Mouse (Mus musculus): Measurements from ENCODE around the gene Nectin2. TPM values are rescaled to one million over a fixed set of nuclear protein-coding genes. Genes with fewer than 3 reads are reported as not detected.

The Nectin2 gene
- total RNA-seq, 1 experiment from 2014 or later: not detected

DNA sequence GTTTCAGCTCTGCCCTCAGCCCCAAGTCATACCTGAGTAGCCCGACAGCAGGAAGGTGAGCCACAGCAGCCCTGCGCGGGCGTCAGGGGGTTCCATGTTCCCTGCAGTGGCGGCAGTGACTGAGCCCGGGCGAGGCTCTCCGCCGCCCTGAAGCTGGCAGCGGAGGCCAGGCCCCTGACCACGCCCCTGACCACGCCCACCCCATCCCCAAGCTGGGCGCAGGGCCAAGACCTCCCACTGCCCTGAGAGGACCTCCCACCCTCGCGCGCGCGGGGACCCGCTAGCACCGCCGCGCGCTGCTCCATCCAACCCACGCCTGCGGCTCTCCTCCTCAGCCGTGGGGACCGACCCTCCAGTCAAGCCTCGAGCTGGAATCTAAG, 20.1 kb upstream of the Nectin2 start:
- ATAC-seq (replicated peaks; ENCODE audit: insufficient number of reproducible peaks, low FRiP score, low TSS enrichment, poor library complexity, severe bottlenecking): 0 out of 2 replicates have a peak, but pooled peaks have one; percentile 24

DNA sequence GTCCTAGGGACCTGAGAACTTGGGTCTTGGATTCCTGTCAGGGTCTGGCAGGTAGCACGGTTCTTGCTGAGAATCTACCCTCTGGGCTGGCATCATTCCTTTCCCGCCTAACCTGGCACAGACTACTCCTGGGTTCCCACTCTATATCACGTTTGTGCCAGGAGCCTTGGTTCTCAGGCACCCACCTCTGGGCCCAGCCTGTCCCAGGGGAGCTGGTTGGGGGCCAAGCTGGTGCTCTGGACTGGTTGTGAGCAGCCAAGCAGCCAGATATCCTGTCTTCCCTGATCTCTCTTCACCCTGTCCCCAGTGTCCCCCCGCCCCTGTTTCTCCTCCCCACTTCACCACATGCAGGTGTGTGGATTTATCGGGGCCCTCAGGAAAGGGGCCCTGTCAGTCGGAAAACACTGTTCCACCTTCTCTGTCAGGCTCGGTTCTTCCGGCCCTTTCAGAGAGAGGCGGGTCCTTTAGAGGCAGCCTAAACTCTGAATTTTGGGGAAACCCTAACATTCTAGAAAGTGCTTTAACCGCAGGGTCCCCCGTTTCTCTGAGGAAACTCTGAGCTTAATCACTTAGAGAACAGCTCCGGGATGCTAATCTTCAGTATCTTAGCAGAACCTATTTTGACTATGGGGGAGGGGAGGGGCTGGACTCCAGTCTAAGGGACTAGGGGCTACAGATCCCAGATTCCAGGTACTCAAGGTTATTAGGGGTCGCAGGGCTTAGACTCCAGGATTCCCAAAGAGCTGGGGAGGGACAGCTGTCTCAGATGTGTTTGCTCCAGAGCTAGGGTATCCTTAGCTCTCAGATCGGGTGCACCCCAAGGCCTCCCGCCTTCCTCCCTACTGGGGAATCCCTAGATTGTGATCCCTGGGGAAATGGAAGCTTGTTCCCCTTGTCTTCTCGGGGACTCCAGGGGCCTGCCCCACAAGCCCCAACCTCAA, 19.4 kb upstream of the Nectin2 start:
- no peak for ATAC-seq (replicated peaks; ENCODE audit: insufficient number of reproducible peaks, low FRiP score, low TSS enrichment, poor library complexity, severe bottlenecking)

DNA sequence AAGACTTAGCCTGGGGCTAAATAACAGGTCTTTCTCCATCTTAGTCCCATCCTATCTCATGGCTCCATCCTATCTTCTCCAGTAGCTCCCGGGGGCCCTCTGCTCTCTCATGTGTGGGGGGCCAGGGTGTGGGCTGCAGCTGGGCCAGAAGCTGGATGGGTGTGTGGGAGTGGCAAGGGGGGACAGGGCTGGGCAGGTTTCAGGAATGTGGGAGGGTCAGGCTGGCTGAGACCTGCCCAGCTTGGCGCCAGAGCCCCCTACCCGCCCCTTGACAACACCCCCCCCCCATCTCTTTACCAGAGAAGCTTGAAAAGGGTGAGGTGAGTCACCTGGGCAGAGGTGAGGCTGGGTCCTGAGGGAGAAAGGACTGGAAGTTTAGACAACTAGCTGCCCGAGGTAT, 18.7 kb upstream of the Nectin2 start:
- ATAC-seq (replicated peaks; ENCODE audit: insufficient number of reproducible peaks, low FRiP score, low TSS enrichment, poor library complexity, severe bottlenecking): no peak

DNA sequence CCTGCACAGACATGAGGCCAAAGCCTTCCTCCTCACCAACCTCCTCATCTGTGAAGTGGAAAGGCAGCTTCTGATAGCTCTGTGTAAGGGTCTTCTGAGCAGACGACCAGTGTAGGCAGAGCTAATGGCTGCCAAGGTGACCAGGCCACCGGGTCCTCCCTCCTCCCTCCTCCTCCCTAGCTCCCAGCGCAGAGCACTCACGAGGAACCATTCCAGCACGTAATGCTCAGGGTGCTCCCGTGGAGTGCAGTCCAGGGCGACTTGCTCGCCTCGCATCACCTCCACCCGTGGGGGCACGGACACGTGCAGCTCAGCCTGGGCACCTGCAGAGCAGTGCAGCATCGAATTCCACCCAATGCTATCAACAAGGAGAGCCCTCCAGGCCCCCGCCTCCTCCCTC, 18.0 kb upstream of the Nectin2 start:
- ATAC-seq (replicated peaks; ENCODE audit: insufficient number of reproducible peaks, low FRiP score, low TSS enrichment, poor library complexity, severe bottlenecking): no peak

DNA sequence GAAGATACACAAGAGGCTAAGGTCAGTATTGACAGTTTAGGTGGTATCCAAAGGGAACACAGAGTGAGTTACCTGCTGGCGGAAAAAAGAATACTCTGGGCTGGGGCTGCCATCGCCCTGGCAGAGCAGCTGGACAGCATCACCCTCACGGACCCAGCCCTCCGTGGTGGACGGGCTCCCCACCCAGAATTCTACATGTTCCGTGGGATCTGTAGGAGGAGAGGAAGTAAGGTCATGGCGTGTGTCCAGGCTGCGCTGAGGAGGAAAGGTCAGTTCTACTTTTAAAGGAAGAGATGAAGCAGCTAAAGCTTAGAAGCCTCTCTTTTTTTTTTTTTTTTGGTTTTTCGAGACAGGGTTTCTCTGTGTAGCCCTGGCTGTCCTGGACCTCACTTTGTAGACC, 14.3 kb upstream of the Nectin2 start:
- no peak for ATAC-seq (replicated peaks; ENCODE audit: insufficient number of reproducible peaks, low FRiP score, low TSS enrichment, poor library complexity, severe bottlenecking)

DNA sequence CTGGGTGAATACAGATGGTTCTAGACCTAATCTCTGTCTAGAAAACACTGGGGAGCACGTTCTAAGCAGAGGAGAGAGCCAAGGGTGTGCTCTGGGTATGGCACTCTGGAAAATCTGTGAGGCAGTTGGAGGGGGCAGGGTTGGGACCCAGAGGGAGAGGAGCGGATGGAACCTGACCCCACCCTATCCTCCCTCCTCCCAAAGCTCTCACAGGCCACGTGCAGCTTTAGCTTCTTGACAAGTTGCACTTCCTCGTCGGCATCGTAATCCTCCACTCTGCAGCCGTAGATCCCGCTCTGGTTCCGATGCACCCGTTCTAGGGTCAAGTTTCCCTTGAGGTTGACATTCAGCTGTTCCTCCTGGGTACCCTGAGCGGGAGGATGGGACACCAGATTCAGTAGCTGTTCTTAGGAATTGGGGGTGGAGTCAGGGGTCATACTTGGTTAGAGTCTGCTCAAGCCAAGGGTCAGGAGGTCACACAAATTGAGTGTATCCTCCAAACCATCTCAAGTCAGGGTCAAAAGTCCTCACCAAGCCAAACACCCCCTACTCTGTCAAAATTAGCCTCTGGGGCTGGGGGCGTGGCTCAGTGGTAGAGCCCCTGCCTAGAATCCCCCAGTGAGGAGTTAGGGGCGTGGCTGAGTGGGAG, 13.7 kb upstream of the Nectin2 start:
- ATAC-seq (replicated peaks; ENCODE audit: insufficient number of reproducible peaks, low FRiP score, low TSS enrichment, poor library complexity, severe bottlenecking): peak; percentile 52

DNA sequence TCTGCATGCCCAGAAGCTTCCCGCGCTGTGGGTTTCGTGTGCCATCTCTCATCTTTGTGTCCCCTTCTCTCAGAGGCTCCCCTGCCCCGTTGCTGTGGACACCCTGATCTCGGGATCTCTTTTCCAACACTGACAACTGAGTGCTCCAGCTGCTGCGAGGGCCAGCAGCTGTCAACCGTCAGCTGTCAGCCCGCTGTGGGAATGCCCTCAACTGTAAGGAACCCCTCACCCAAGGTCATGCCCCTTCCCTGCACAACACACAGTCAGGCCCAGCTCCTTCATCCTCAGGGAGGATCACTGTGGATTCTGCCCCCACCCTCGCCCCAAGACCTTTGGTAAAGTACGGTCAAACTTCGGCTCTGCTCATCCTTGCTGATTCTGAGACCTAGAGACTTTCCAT, 12.0 kb upstream of the Nectin2 start:
- ATAC-seq (replicated peaks; ENCODE audit: insufficient number of reproducible peaks, low FRiP score, low TSS enrichment, poor library complexity, severe bottlenecking): no peak

DNA sequence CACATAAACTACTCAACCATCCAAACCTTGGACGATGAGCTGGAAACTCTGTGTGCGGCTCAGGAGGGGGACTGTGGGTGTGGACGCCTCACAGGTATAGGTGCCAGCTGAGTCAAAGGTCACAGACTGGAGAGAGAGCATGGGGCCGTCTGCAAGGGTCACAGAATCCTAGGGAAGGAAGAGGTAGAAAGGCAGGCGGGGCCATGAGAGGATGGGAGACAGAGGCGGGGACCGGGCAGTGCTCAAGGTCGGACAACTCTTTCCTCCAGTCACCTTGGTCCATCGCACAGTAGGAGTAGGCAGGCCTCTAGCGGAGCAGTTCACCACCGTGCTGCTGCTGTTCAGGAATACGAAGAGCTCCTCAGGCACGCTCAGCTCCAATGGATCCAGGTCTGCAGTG, 9.7 kb upstream of the Nectin2 start:
- no peak for ATAC-seq (replicated peaks; ENCODE audit: insufficient number of reproducible peaks, low FRiP score, low TSS enrichment, poor library complexity, severe bottlenecking)

DNA sequence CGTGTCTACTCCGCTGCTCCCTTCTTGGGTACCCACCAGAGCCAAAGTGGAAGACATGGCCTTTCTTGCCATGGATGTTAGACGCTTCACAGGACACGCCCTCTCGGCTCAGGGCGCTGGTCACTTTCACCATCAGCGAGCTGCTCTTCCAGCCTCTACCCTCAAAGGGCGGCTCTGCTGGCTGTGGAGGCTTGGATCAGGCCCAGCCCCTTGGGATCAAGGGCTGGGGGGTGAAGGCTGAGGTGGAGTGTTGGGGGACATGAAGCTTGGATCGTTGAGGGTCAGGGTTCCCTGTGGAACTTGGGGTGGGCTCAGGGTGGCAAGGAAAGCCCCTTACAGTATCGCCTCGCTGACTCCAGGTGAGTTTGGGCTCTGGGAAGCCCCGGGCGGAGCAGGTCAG, 8.3 kb upstream of the Nectin2 start:
- no peak for ATAC-seq (replicated peaks; ENCODE audit: insufficient number of reproducible peaks, low FRiP score, low TSS enrichment, poor library complexity, severe bottlenecking)

DNA sequence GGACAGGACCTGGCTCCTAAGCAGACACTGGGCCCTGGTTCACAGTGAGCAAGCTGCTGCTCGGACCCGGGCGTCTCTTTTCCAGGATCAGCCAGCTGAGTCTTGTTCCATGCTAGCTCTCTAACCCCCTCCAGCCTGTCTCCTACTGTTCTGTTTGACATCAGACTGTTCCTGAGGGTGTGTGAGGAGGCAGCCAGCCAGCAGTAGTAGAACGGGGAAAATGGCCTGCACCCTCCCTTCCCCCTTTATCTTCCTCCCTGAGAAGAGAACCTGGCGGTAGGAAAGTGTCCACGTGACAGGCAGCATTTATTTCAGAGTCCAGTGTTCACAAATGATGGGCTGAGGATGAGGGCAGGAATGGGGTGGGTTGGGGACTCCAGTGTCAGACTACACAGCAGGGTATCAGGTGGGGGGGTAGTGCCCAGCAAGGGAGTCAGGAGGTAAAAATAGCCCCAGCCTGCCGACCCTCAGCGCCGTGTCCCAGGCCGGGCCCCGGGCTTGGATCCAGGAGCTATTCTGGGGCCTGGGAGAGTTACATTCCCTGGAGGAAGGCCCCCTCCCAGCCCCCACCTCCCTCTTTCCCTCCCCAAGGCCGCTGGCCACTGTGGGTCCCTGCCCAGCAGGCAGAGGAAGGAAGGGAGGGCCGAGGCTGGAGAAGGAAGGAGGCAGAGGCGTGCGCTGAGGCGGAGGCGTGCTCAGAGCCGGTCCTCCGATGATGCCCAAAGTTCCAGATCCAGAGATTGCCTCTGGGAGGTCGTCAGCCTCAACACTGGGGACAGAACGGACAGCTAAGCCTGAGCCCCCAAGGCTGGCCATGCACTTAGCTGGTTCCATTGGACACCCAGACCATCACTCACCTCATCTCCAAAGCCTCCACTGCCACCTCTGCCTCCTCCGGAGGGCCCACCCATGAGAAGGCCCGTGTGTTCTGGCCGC, 5.8 kb upstream of the Nectin2 start:
- ATAC-seq (replicated peaks; ENCODE audit: insufficient number of reproducible peaks, low FRiP score, low TSS enrichment, poor library complexity, severe bottlenecking): no peak

DNA sequence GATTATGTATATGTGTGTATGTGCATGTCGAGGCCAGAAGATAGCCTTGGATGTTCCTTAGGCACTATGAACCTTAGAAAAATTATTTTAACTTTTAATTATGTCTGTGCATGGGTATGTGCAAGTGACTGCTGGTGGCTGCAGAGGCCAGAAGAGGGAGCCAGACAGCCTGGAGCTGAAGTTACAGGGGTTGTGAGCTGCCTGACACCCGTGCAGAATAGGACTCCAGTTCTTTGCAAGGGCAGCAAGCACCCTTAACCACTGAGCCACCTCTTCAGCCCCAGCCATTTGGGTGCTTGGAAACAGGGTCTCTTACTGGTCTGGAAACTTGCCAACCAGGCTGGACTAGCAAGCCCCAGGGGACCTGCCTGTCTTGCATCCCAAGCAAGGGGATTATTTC, 4.7 kb upstream of the Nectin2 start:
- no peak for ATAC-seq (replicated peaks; ENCODE audit: insufficient number of reproducible peaks, low FRiP score, low TSS enrichment, poor library complexity, severe bottlenecking)

DNA sequence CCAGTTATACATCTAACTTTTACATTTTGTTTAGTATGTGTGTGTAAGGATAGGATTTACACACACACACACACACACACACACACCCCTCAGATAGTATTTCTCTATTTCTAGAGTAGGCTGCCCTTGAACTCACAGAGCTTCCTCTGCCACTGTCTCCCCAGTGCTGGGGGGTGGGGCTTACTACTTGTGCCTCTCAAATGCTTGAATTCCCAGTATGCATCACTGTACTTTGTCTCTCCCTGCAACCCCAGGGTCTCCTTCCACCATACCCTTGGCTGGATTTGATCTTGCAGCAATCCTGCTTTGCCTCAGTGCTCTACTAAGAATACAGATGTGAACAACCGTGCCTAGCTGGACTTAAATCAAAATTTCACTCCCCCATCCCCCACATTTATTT, 3.8 kb upstream of the Nectin2 start:
- no peak for ATAC-seq (replicated peaks; ENCODE audit: insufficient number of reproducible peaks, low FRiP score, low TSS enrichment, poor library complexity, severe bottlenecking)

DNA sequence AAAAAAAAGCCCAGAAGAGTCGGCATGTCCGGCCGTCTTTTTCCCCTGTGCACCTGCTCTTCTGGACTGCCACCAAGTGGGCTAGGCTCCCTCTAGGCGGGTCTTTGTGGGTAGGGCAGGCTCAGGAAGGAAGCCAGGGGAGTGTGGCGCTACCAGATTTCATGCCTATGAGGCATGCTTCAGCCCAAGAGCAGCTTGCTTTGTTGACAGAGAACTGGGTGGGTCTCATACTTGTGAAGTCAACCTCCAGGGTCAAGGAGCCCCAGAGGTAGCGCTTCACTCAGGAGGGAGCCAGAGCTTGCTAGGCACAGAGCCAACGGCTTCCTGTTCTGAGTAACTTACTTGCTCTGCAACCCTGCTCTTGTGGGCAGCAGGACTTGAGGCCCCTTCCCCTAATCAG, 3.3 kb upstream of the Nectin2 start:
- ATAC-seq (replicated peaks; ENCODE audit: insufficient number of reproducible peaks, low FRiP score, low TSS enrichment, poor library complexity, severe bottlenecking): no peak

DNA sequence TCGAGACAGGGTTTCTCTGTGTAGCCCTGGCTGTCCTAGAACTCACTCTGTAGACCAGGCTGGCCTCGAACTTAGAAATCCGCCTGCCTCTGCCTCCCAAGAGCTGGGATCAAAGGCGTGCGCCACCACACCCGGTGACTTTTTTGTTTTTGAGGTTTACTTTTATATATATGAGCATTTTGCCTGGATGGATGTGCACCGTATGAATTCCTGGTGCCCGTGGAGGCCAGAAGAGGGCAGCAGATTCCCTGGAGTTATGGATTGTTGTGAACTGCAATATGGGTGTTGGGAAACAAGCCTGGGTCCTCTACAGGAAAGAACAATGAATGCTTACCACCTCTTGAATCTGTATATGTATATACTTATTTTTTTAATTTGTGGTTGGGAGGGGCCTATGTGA, 2.4 kb upstream of the Nectin2 start:
- ATAC-seq (replicated peaks; ENCODE audit: insufficient number of reproducible peaks, low FRiP score, low TSS enrichment, poor library complexity, severe bottlenecking): no peak

DNA sequence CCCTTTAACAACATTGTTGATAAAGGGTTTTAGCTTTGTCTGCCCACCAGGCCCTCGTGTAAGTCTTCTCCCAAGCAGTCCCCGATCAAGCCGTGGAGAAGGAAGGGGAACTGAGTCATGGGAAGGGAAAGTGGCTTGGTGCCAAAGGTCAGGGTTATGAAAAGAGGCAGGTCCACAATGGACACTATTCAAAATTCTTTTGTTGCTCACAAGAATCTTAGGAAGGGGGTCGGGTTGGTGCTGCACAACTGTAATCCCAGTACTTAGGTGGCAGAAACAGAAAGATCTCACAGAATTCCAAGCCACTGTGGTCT, 744 bp upstream of the Nectin2 start:
- ATAC-seq (replicated peaks; ENCODE audit: insufficient number of reproducible peaks, low FRiP score, low TSS enrichment, poor library complexity, severe bottlenecking): no peak

DNA sequence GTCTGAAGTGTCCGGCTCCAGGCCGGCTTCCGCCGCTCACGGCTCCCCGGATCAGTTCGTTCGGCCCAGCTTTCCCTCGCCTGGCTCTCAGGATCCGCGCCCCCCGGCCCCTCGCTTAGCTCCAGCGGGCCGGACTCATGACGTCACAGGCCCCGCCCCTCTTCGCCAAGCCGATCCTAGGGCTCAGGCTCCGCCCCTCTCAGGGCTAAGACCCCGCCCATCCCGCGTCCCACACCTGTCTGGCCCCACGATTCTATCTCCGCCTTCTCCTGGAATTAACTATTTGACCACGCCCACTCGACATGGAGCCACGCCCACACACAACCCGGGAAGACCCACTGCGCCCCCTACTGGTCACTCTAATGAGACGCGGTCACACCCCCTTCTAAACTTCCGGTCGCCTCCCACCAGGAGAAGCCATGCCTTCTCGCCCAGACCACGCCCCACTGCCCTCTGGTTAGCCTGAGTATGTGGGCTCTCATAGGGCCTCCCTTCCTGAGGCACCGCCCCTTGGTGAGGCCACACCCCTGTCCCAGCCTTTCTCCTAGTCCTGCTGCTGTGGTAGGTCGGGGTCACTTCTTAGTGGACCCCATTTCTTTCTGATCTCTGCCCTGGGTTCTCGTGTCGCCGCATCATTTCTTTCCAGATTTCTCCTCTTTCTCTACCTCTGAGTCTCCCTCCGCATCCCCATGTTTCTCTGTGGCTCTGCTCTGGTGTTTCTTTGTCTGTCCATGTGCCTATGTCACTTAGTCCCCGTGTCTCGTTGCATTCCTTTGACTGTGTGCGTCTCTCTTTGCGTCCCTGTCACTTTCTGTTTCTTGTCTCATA, 680 bp downstream of the Nectin2 start:
- peak; percentile 79 for ATAC-seq (replicated peaks; ENCODE audit: insufficient number of reproducible peaks, low FRiP score, low TSS enrichment, poor library complexity, severe bottlenecking)

DNA sequence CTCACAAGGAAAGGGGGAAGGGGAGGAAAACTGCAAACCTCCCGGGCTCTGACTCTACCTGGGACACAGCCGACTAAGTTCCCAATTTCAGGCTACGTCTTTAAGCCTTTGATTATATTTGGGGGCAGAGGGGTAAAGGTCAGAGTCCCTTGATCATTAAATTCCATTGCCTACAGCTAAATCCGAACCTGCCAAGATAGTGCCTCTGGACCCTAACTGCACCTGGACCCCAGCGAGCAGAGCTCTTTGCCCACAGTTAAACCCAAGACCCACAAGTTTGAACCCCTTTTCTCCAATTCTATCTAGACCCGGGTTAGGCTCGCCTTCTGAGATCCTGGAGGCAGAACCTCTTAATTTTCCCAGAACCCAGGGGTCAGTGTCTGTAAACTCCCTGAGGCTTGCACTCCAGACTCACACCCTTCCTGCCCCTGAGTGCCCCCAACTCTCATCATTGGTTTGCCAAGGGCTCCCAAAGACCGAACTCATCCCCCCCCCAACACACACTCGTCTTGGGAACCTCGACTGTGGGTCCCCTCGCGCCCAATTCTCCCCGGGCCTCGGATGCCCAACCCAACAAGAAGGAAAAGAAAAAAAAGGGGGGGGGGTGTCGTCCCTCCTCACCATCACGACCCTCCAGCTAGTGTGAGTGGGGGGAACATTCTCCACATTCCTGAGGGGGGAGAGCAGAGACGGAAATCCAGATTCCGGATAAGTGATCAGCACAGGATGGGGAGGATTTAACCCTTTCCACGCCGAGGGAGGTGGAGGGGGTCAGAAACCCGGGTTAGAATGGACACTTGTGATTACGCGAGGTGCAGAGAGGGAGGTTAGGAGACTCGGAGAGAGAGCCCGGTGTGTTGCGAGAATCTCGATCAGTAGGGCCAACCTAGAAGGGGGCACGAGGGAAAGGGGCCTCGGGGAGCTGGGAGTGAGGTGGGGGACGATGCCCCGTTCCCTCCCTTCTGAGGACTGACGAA, 1.8 kb downstream of the Nectin2 start:
- no peak for ATAC-seq (replicated peaks; ENCODE audit: insufficient number of reproducible peaks, low FRiP score, low TSS enrichment, poor library complexity, severe bottlenecking)

All from monocyte, adult 5-6 weeks (primary cell).